Mouse (Mus musculus) C2C12 (cell line): Measurements from ENCODE around the gene 4921524J17Rik.

Experiments
- CEBPB ChIP-seq: IDR thresholded peaks from one replicate; pipeline ENCODE4 v1.6.1; 2011; ENCODE audit warnings: low read depth, mild to moderate bottlenecking, control low read depth, moderate library complexity
- CTCF ChIP-seq: IDR thresholded peaks from one replicate; pipeline ENCODE4 v1.5.1; 2011; ENCODE audit not compliant: control insufficient read depth, insufficient read depth, insufficient read length
- MYOG ChIP-seq: IDR thresholded peaks from one replicate; pipeline ENCODE4 v1.6.1; 2011; ENCODE audit not compliant: control insufficient read depth, insufficient read length; ENCODE audit errors: extremely low read depth
- USF1 ChIP-seq: IDR thresholded peaks from one replicate; pipeline ENCODE4 v1.6.1; 2011; ENCODE audit warnings: low read depth, mild to moderate bottlenecking, control low read depth, moderate library complexity

DNA sequence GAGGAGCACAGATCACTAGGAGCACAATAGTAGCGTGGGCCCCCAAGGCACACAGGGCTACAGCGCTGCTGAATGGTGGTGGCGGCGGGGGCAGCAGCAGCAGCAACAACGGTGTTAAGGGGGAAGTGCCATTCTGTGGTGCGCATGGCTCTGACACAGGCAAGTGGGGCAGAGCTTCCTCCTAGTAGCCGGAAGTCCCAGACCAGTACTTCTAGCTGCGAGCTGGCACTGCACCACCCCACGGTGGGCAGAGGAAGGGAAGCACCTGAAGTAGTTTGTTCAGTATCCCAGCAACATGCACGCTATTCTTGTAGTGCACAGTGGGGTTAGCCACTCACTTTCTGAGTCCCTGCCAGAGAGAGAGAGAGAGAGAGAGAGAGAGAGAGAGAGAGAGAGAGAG is 49.3 kb upstream of the 4921524J17Rik start:
- TF ChIP-seq CTCF (no peak), USF1 (no peak), CEBPB (no peak), MYOG (no peak)
